Mouse (Mus musculus) thymus, adult 2 months (tissue): ENCODE results near the gene Cs. TPM values are rescaled to one million over a fixed set of nuclear protein-coding genes. Genes with fewer than 3 reads are reported as not detected.

Experiments used
- DNase-seq: peaks from one replicate; pipeline ENCODE4 v3.0.0; 2021
- H3K27ac ChIP-seq: fragments of 200-500 bp; 2 replicates; pipeline ENCODE4 v1.5.1; 2012; ENCODE audit warnings: low read length, control low read depth; ENCODE audit not compliant: control insufficient read depth, insufficient read depth
- H3K27me3 ChIP-seq: fragments of 200-500 bp; 2 replicates; pipeline ENCODE4 v1.6.1; 2012; ENCODE audit warnings: mild to moderate bottlenecking, low read length, moderate library complexity, mixed read lengths; ENCODE audit not compliant: control insufficient read depth, insufficient read depth
- H3K36me3 ChIP-seq: fragments of 200-500 bp; 2 replicates; pipeline ENCODE4 v1.6.1; 2012; ENCODE audit warnings: mild to moderate bottlenecking, low read length, moderate library complexity; ENCODE audit not compliant: control insufficient read depth, insufficient read depth
- H3K4me1 ChIP-seq: fragments of 200-500 bp; replicated peaks from 2 replicates; pipeline ENCODE4 v1.6.1; 2012; ENCODE audit warnings: low read length; ENCODE audit not compliant: control insufficient read depth, insufficient read depth
- H3K4me3 ChIP-seq: fragments of 200-500 bp; 2 replicates; pipeline ENCODE4 v1.5.1; 2012; ENCODE audit warnings: mild to moderate bottlenecking, low read length, control low read depth, moderate library complexity; ENCODE audit not compliant: control insufficient read depth, insufficient read depth
- CTCF ChIP-seq: fragments of 200-500 bp; IDR thresholded peaks from 2 replicates; pipeline ENCODE4 v1.5.1; 2012; ENCODE audit warnings: mild to moderate bottlenecking, control low read depth, low read length, moderate library complexity, borderline replicate concordance; ENCODE audit not compliant: control insufficient read depth, poor library complexity, insufficient read depth; ENCODE audit errors: extremely low read depth
- POLR2A ChIP-seq: fragments of 200-500 bp; IDR thresholded peaks from 2 replicates; pipeline ENCODE4 v1.6.1; 2012; ENCODE audit warnings: mild to moderate bottlenecking, low read length, control low read depth, moderate library complexity; ENCODE audit not compliant: control insufficient read depth, poor library complexity, insufficient read depth; ENCODE audit errors: extremely low read depth
- WGBS: fragments of 180-500 bp; shearing (Covaris S2); methylation state at CpG from one replicate; pipeline ENCODE4 v1.1.7; 2018; 5-methylcytosine and 5-hydroxymethylcytosine counted together
- polyA plus RNA-seq: library from polyadenylated mRNA; depleted of rRNA; stranded (reverse); fragments of >200 nt; gene quantifications from 2 replicates; pipeline ENCODE4 v1.2.3, GENCODE M21; 2012

The Cs gene
- polyA plus RNA-seq, 1 experiment: 225 TPM

DNA sequence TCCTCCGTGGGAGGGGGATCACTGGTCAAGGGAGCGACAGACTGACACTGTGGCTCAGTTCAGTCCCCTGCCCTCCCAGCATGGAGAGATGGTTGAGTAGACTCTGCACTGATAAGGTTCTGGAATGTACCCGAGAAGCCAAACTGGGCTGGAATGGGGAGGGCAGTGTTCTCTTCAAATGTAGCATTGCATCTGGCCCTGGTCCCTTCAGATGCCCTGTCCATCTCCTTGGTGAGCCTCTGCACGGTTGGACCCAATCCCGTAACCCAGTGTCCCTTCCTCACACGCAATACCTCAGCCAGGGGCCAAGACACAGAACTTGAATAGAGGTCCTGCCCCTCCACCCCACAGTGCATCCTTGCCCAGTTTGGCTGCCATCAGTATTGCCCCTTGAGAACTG lies 54.3 kb downstream of the Cs start:
- WGBS: 90% methylated on average over 6 of the region's 6 CpGs
- Histone ChIP-seq H3K4me1 (no peaks in the 10 kb centered on the region), H3K27ac (no peak overlapping the region), H3K27me3 (no peaks in the 10 kb centered on the region), H3K4me3 (no peak overlapping the region), H3K36me3 (peaks cover 60% of the 10 kb centered on the region)
- no peak for TF ChIP-seq POLR2A
- TF ChIP-seq CTCF: no peak
- DNase-seq: no peak

DNA sequence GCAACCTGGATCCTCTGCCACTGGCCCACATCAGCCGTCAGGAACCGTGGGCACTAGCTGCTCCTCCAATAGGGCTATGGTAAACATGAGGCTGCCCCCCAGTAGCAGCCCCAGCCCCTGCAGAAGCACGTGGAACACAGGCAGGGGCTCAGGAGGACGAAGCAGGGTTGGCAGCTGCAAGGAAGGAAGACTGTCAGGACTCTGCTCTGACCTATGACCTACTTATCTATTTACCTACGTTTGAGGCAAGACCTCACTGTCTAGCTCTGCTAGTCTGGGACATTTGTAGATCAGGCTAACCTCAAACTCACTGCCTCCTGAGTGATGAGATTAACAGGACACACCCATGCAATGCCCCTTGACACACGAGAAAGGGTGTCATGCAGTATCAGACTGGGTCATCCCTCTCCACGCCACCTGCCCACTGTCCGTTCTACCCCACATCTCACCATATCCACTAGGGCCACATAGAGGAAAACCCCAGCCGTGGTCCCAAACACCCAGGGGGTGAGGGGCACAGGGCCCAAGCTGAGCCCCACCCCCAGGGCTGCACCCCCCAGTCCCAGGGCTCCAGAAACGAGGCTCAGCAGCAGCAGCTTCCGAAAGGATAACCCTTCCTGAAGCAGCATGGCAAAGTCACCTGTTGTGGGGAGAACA lies 58.6 kb downstream of the Cs start:
- H3K4me3 ChIP-seq: no peak overlapping the region
- DNase-seq: no peak
- no peaks in the 10 kb centered on the region for H3K27me3 ChIP-seq
- H3K27ac ChIP-seq: no peak overlapping the region
- 88% methylated on average over 11 of the region's 11 CpGs for WGBS
- H3K4me1 ChIP-seq: 0 out of 2 replicates have a peak, but pooled peaks cover 2% of the 10 kb centered on the region
- TF ChIP-seq POLR2A: no peak
- TF ChIP-seq CTCF: no peak
- peaks cover 18% of the 10 kb centered on the region for H3K36me3 ChIP-seq

DNA sequence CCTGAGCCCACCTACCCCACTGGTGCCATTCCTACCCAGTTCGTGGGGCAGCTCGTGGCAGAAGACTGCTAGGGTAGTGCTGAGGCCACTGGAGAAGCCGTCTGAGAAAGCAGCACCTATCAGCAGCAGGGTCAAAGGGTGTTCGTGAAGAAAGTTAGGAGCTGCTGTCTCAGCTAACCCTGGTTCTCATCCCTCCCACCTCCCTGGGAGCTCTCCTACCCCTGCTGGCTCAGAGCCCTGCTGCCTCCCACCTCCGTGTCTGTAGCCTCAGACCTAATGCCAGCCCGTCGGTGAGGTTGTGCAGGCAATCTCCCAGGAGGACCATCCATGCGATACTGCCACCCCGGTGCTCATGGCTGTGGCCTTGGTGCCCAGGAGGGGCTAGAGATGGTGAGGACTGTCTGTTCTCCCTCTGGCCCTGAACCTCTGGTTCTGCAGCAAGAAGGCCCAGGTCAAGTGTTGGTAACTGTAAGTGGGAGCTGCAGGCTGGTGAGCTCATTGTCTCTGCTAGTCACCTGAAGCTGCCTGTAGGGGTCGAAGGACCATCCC lies 59.3 kb downstream of the Cs start:
- H3K4me3 ChIP-seq: no peak overlapping the region
- WGBS: 94% methylated on average over 10 of the region's 10 CpGs
- H3K36me3 ChIP-seq: peaks cover 14% of the 10 kb centered on the region
- DNase-seq: no peak
- H3K27ac ChIP-seq: no peak overlapping the region
- TF ChIP-seq CTCF (no peak), POLR2A (no peak)
- H3K4me1 ChIP-seq: 0 out of 2 replicates have a peak, but pooled peaks cover 4% of the 10 kb centered on the region
- no peaks in the 10 kb centered on the region for H3K27me3 ChIP-seq

DNA sequence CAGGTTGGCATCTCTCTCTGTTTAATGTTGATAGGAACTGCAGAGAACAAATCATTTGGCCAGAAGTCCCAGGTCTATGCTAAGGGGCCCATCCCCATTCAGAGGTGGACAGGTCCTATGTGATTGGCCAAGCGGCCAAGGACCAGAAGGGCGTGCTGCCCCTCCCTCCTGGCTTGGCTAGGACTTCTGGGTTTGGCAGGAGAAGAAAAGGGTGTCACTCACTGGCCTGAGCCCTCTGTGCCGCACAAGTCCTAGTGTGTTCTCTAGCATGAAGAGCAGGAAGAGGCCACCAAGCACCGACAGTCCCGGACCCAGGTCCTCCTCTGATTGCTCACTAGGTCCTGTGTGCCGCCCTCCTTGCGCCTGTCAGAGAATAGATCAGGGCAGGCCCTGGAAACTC lies 59.9 kb downstream of the Cs start:
- Histone ChIP-seq H3K27ac (no peak overlapping the region), H3K27me3 (no peaks in the 10 kb centered on the region), H3K4me3 (no peak overlapping the region), H3K36me3 (peaks cover 10% of the 10 kb centered on the region; the same call in 1 of the 2 replicates), H3K4me1 (0 out of 2 replicates have a peak, but pooled peaks cover 4% of the 10 kb centered on the region)
- no peak for DNase-seq
- WGBS: 92% methylated on average over 7 of the region's 7 CpGs
- TF ChIP-seq POLR2A (no peak), CTCF (no peak)

DNA sequence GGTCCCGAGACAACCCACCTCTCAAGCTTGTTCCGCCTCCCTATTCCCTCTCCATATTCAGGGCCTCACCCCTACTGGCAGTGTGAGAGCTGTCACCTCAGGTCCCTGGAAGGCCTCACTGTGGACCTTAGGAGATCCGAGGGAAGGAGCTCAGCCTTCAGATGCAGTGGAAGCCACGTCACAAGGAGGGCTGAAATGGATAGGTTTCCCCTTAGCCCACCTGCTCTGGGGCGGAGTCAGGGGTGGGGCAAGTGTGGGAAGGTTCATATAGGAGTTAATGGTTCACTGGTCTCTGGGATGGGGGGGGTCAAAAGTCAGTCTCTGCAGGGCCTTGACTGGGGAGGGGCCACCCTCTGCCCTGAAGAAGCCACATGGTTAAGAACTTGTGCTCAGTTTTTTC lies 62.8 kb downstream of the Cs start:
- WGBS: 78% methylated on average over 5 of the region's 5 CpGs
- Histone ChIP-seq H3K36me3 (no peaks in the 10 kb centered on the region), H3K27ac (no peak overlapping the region), H3K4me3 (no peak overlapping the region), H3K27me3 (no peaks in the 10 kb centered on the region), H3K4me1 (0 out of 2 replicates have a peak, but pooled peaks cover 4% of the 10 kb centered on the region)
- TF ChIP-seq CTCF (no peak), POLR2A (no peak)
- no peak for DNase-seq

DNA sequence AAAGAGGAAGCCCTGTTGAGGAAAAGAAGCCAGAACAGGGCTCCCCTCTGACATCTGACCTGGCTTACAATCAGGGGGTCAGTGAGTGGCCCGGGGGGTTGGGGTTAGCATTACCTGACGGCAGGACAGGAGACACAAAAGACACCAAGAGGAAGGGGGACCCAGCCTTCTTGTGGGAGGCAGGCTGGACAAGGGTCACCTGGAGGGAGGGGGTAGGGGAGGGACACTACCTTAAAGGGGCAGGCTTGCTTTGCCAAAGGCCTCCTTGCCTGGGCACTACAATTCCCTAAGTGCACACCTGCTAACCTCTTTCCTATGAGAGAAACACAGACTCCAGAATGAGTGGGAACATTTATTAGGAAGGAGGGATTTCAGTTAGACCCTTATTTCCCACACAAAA lies 63.5 kb downstream of the Cs start, which contains the start of gene Slc39a5:
TSS of gene Slc39a5 (minus strand) at position 174 of the 400 bp plus-strand sequence.
- Histone ChIP-seq H3K27ac (peak within 1 kb of the TSS; percentile 12; the same call in 1 of the 2 replicates), H3K27me3 (no peaks in the 10 kb centered on the region), H3K36me3 (no peaks in the 10 kb centered on the region), H3K4me1 (0 out of 2 replicates have a peak, but pooled peaks cover 4% of the 10 kb centered on the region), H3K4me3 (no peak within 1 kb of the TSS)
- 65% methylated on average over 2 of the region's 2 CpGs for WGBS
- DNase-seq: no peak
- TF ChIP-seq CTCF (no peak), POLR2A (no peak)
